8 mouse cellular contexts compared by ENCODE assay signal in the genomic region with DNA sequence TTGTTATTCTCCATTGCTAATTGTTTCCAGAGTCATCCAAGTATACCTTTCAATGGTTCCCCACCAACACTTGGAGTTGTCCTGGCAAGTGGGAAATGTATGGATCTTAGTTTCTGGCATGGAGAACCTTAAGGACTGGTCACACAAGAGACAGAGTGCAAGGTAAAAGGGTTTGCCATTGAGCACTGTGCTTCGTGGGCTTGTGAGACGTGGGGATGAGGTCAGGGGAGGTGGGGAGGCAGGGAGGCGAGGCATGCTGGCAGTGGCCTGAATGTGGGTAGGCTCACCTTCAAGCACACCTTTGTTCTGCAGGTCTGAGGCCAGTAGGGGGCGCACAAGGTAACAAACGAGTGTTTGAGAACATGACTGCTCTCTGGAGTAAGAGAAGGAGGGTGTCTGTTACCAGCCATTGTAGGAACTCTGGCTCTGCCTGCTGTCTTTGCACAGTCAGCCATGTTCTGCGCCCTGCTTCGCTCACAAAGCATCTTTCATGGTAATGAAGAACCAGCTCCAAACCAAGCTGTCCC.
A peak's percentile ranks its signal among the peaks of the same experiment; 100 is the strongest.
DNase-seq lines count a peak whose midpoint lies in the region.

No protein-coding gene starts in this region.

- intact Hi-C loops in heart, postnatal 25 days (cut with DNase I) = no loop called here

- 0 out of 2 replicates have a peak overlapping the region, but pooled peaks have one; percentile 31 for H3K27ac ChIP-seq in limb, embryonic 10.5 days

- no peaks in the 10 kb centered on the region for H3K36me3 ChIP-seq in limb, embryonic 10.5 days

- 39% methylated on average over 7 of the region's 7 CpGs for WGBS in limb, embryonic 10.5 days

- H3K4me1 ChIP-seq in limb, embryonic 10.5 days = peaks cover 37% of the 10 kb centered on the region

- H3K27me3 ChIP-seq in limb, embryonic 10.5 days (ENCODE audit: low read depth, poor library complexity, severe bottlenecking) = no peaks in the 10 kb centered on the region

- H3K4me3 ChIP-seq in limb, embryonic 10.5 days = no peak overlapping the region

- no peaks in the 10 kb centered on the region for H3K9me3 ChIP-seq in limb, embryonic 10.5 days (replicated peaks)

- peak; percentile 4 to 47 for DNase-seq in heart, adult 18-20 months
- DNase-seq in heart, postnatal 25 days (ENCODE audit: low spot score) = no peak
- peak; percentile 2 to 3 for DNase-seq in thymus, adult 18-20 months
- DNase-seq in thymus, postnatal 0 days (ENCODE audit: low spot score) = no peak
- DNase-seq in cerebellum, postnatal 10 days = peak; percentile 75 to 76
- DNase-seq in limb, embryonic 10.5 days (ENCODE audit: low spot score) = peak; percentile 70
- peak; percentile 18 for DNase-seq in right cerebral cortex, postnatal 4 days
- DNase-seq in layer of hippocampus, postnatal 10 days (ENCODE audit: low spot score in 2 of 2) = no peak

Comparison
In these comparisons a context has a peak if more than half of its experiments do, and no peak if none do; other contexts are left out.
1. DNase-seq: peak in heart, adult 18-20 months (2 of 2), thymus, adult 18-20 months (2 of 2), cerebellum, postnatal 10 days (2 of 2), limb, embryonic 10.5 days (single experiment) and right cerebral cortex, postnatal 4 days (single experiment); none in heart, postnatal 25 days (single experiment), thymus, postnatal 0 days (single experiment) and layer of hippocampus, postnatal 10 days (0 of 2).